ENCODE assay signal across 12 mouse cellular contexts in the genomic region with DNA sequence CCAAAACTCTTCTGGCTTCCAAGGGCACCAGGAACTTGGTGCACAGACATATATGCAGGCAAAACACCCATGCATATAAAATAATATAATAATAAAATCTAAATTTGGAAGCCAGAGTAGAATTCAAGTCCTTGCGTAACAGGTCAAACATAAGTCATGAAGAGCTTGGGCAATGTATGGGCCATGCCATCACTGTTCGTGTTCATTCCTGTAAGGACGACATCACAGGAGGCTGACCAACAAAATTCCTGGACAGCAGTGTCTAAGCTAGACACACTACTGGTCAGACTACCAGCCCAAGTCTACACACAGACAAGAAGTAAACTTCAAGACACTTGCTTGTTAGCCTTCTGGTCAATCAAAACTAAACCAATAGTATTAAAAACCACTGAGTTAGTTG.
"Had no signal": no experiment of that assay in that cellular context is flagged by ENCODE, and none has a peak within 500 bp of the region (broad histone marks: within the 10 kb centered on the region; RNA-seq: fewer than 3 reads in every experiment).

No protein-coding gene starts in this region.

- ATAC-seq: midbrain, embryonic 16.5 days had no signal

- H3K27ac ChIP-seq: kidney, postnatal 0 days; limb, embryonic 15.5 days; midbrain, embryonic 12.5 days; neural tube, embryonic 13.5 days had no signal

- DNase-seq: kidney, adult 11 months; kidney, adult 9 months; kidney, postnatal 36 days; layer of hippocampus, adult 9-11 months; layer of hippocampus, postnatal 36 days; lung, embryonic 14.5 days; right cerebral cortex, postnatal 14 days had no signal

- H3K9me3 ChIP-seq: limb, embryonic 15.5 days; midbrain, embryonic 12.5 days; neural tube, embryonic 13.5 days had no signal

- H3K9ac ChIP-seq: limb, embryonic 15.5 days; lung, embryonic 14.5 days; midbrain, embryonic 12.5 days; neural tube, embryonic 13.5 days had no signal

- H3K4me2 ChIP-seq: limb, embryonic 15.5 days; lung, embryonic 14.5 days; midbrain, embryonic 12.5 days; neural tube, embryonic 13.5 days had no signal

- H3K36me3 ChIP-seq: neural tube, embryonic 13.5 days had no signal

- H3K27me3 ChIP-seq: limb, embryonic 15.5 days; midbrain, embryonic 12.5 days; neural tube, embryonic 13.5 days had no signal

- H3K4me3 ChIP-seq: limb, embryonic 15.5 days; midbrain, embryonic 12.5 days; neural tube, embryonic 13.5 days had no signal
